ENCODE assay signal across 9 mouse cellular contexts in genomic region chr12:94190620-94191081, GRCm38 (mm10).
DNase-seq lines count a peak whose midpoint lies in the region; ATAC-seq and TF ChIP-seq lines count a peak whose summit lies in the region.
"Had no signal": no experiment of that assay in that cellular context is flagged by ENCODE, and none has a peak within 500 bp of the region (broad histone marks: within the 10 kb centered on the region; RNA-seq: fewer than 3 reads in every experiment).

No protein-coding gene starts in this region.

- intact Hi-C loops in left cerebral cortex, postnatal 36 days (cut with DNase I): no loop called here

- H3K27me3 ChIP-seq in neural tube, embryonic 15.5 days (replicated peaks): no peaks in the 10 kb centered on the region
- no peaks in the 10 kb centered on the region for H3K27me3 ChIP-seq in hindbrain, embryonic 10.5 days (ENCODE audit: insufficient read depth, poor library complexity, severe bottlenecking)
- H3K27me3 ChIP-seq in limb, embryonic 14.5 days (ENCODE audit: control insufficient read depth, insufficient read depth, low read length): no peaks in the 10 kb centered on the region
- H3K27me3 ChIP-seq in neural tube, embryonic 11.5 days (ENCODE audit: control insufficient read depth, insufficient read depth, low read length): no peaks in the 10 kb centered on the region
- H3K27me3 ChIP-seq: stomach, embryonic 15.5 days had no signal

- no peak overlapping the region for H3K4me3 ChIP-seq in neural tube, embryonic 15.5 days (replicated peaks)
- no peak overlapping the region for H3K4me3 ChIP-seq in hindbrain, embryonic 10.5 days
- no peak overlapping the region for H3K4me3 ChIP-seq in limb, embryonic 14.5 days (replicated peaks; ENCODE audit: low read length)
- no peak overlapping the region for H3K4me3 ChIP-seq in neural tube, embryonic 11.5 days (ENCODE audit: low read depth, low read length)
- H3K4me3 ChIP-seq: stomach, embryonic 15.5 days had no signal

- no peak overlapping the region for H3K9ac ChIP-seq in neural tube, embryonic 15.5 days (replicated peaks)
- H3K9ac ChIP-seq in limb, embryonic 14.5 days (ENCODE audit: low read depth, low read length, severe bottlenecking): no peak overlapping the region
- H3K9ac ChIP-seq in neural tube, embryonic 11.5 days (ENCODE audit: low read length): no peak overlapping the region
- H3K9ac ChIP-seq: stomach, embryonic 15.5 days had no signal

- no peak for TF ChIP-seq POLR2A in limb, embryonic 14.5 days (IDR thresholded peaks at IDR 0.05; ENCODE audit: borderline replicate concordance, extremely low read depth, insufficient read depth, insufficient read length)

- no peaks in the 10 kb centered on the region for H3K36me3 ChIP-seq in neural tube, embryonic 15.5 days
- no peaks in the 10 kb centered on the region for H3K36me3 ChIP-seq in hindbrain, embryonic 10.5 days
- no peaks in the 10 kb centered on the region for H3K36me3 ChIP-seq in limb, embryonic 14.5 days (ENCODE audit: control insufficient read depth, insufficient read depth, low read length)
- no peaks in the 10 kb centered on the region for H3K36me3 ChIP-seq in neural tube, embryonic 11.5 days (ENCODE audit: control insufficient read depth, insufficient read depth, low read length)
- H3K36me3 ChIP-seq: stomach, embryonic 15.5 days had no signal

- WGBS in neural tube, embryonic 15.5 days: 64% methylated on average over 4 of the region's 4 CpGs
- WGBS in hindbrain, embryonic 10.5 days: 72% methylated on average over 4 of the region's 4 CpGs
- 74% methylated on average over 4 of the region's 4 CpGs for WGBS in limb, embryonic 14.5 days
- WGBS in neural tube, embryonic 11.5 days: 60% methylated on average over 4 of the region's 4 CpGs

- no peaks in the 10 kb centered on the region for H3K4me1 ChIP-seq in neural tube, embryonic 15.5 days
- peaks cover 5% of the 10 kb centered on the region for H3K4me1 ChIP-seq in hindbrain, embryonic 10.5 days (replicated peaks)
- no peaks in the 10 kb centered on the region for H3K4me1 ChIP-seq in limb, embryonic 14.5 days (ENCODE audit: control insufficient read depth, insufficient read depth, low read length)
- H3K4me1 ChIP-seq in neural tube, embryonic 11.5 days (ENCODE audit: control insufficient read depth, insufficient read depth, low read length): 0 out of 2 replicates have a peak, but pooled peaks cover 3% of the 10 kb centered on the region
- H3K4me1 ChIP-seq: stomach, embryonic 15.5 days had no signal

- no peak overlapping the region for H3K4me2 ChIP-seq in neural tube, embryonic 15.5 days
- no peak overlapping the region for H3K4me2 ChIP-seq in limb, embryonic 14.5 days (replicated peaks; ENCODE audit: low read depth, low read length, severe bottlenecking)
- H3K4me2 ChIP-seq in neural tube, embryonic 11.5 days (ENCODE audit: low read depth): no peak overlapping the region
- H3K4me2 ChIP-seq: stomach, embryonic 15.5 days had no signal

- no peaks in the 10 kb centered on the region for H3K9me3 ChIP-seq in neural tube, embryonic 15.5 days (replicated peaks)
- no peaks in the 10 kb centered on the region for H3K9me3 ChIP-seq in hindbrain, embryonic 10.5 days
- H3K9me3 ChIP-seq in limb, embryonic 14.5 days (ENCODE audit: control insufficient read depth, low read length): no peaks in the 10 kb centered on the region
- H3K9me3 ChIP-seq in neural tube, embryonic 11.5 days (ENCODE audit: control insufficient read depth, low read length): no peaks in the 10 kb centered on the region
- H3K9me3 ChIP-seq: stomach, embryonic 15.5 days had no signal

- peak; percentile 40 for DNase-seq in neural tube, embryonic 10.5 days (ENCODE audit: extremely low spot score, low spot score)
- peak; percentile 20 for DNase-seq in forelimb bud, embryonic 11.5 days (ENCODE audit: low read depth, low spot score)
- peak; percentile 34 for DNase-seq in hindbrain, embryonic 10.5 days (ENCODE audit: low spot score)
- peak; percentile 35 for DNase-seq in limb, embryonic 14.5 days (ENCODE audit: low spot score)
- DNase-seq in neural tube, embryonic 11.5 days (ENCODE audit: low spot score): peak; percentile 23
- no peak for DNase-seq in urinary bladder, adult 18-20 months (ENCODE audit: low spot score in 2 of 2)
- no peak for DNase-seq in left cerebral cortex, postnatal 36 days (ENCODE audit: low spot score in 2 of 2)

- H3K27ac ChIP-seq in neural tube, embryonic 15.5 days (replicated peaks): no peak overlapping the region
- H3K27ac ChIP-seq in hindbrain, embryonic 10.5 days: no peak overlapping the region; the same call in 1 of the 2 replicates
- no peak overlapping the region for H3K27ac ChIP-seq in limb, embryonic 14.5 days (replicated peaks; ENCODE audit: low read depth, low read length)
- no peak overlapping the region for H3K27ac ChIP-seq in neural tube, embryonic 11.5 days (ENCODE audit: low read depth, low read length)
- H3K27ac ChIP-seq: stomach, embryonic 15.5 days had no signal

- ATAC-seq in neural tube, embryonic 15.5 days (ENCODE audit: low FRiP score): no peak
- ATAC-seq in limb, embryonic 14.5 days (ENCODE audit: low FRiP score, low read depth): no peak
- peak; percentile 56; the same call in 1 of the 2 replicates for ATAC-seq in neural tube, embryonic 11.5 days (ENCODE audit: insufficient read depth, low FRiP score, low TSS enrichment)

Comparison
In these comparisons a context has a peak if more than half of its experiments do, and no peak if none do; other contexts are left out.
1. DNase-seq: peak in neural tube, embryonic 10.5 days (single experiment), forelimb bud, embryonic 11.5 days (single experiment), hindbrain, embryonic 10.5 days (single experiment), limb, embryonic 14.5 days (single experiment) and neural tube, embryonic 11.5 days (single experiment); none in urinary bladder, adult 18-20 months (0 of 2) and left cerebral cortex, postnatal 36 days (0 of 2).